Mouse (Mus musculus) liver, adult 2 months (tissue): ENCODE measurements at regions not wholly inside any gene's neighbourhood (a gene's known extent, or its start where the extent isn't known, plus 50 kb on each side); places are given as distances from the start of the nearest gene placed in this dataset.

Experiments
- CTCF ChIP-seq: fragments of 200-500 bp; IDR thresholded peaks from 2 replicates; pipeline ENCODE4 v1.5.1; 2011; ENCODE audit warnings: low read depth, low read length, control low read depth
- POLR2A ChIP-seq: fragments of 200-500 bp; IDR thresholded peaks from 2 replicates; pipeline ENCODE4 v1.6.1; 2011; ENCODE audit warnings: low read length, control low read depth; ENCODE audit not compliant: insufficient read depth; ENCODE audit errors: extremely low read depth

- TF ChIP-seq CTCF (no peak), POLR2A (no peak)
Measured at GRCm38 (mm10) chr16:71850097-71850496, 458.0 kb upstream of the Robo1 start.
